Mouse (Mus musculus) hindlimb bud, embryonic 11.5 days (tissue): Measurements from ENCODE around the gene AA467197.
A peak's percentile ranks its signal among the peaks of the same experiment; 100 is the strongest.

Source experiments
- DNase-seq: peaks from one replicate; pipeline ENCODE4 v3.0.0-alpha.2; 2012; ENCODE audit warnings: low read depth, low spot score; ENCODE audit errors: extremely low spot score

Gene AA467197

DNA sequence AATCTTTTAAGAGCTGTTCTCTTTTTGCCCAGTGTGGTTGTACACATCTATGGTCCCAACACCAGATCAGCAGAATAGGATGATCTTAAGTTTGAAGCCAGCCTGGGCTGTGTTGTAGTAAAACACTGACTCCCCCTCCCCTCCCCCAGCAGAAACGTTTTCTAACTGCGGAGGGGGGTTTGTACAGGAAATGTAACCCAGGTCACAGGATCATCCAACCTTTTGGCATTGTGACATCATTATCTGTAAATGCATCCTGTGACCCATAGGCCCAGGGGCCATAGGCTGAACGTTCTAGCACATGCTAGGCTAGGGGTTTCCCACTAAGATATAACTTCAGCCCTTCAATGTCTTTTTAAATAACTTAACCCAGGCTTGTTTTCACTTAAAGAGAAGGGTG is at the start of gene AA467197:
Gene AA467197, plus strand, starts transcription at position 301 of the 400 bp plus-strand sequence.
- DNase-seq = no peak

DNA sequence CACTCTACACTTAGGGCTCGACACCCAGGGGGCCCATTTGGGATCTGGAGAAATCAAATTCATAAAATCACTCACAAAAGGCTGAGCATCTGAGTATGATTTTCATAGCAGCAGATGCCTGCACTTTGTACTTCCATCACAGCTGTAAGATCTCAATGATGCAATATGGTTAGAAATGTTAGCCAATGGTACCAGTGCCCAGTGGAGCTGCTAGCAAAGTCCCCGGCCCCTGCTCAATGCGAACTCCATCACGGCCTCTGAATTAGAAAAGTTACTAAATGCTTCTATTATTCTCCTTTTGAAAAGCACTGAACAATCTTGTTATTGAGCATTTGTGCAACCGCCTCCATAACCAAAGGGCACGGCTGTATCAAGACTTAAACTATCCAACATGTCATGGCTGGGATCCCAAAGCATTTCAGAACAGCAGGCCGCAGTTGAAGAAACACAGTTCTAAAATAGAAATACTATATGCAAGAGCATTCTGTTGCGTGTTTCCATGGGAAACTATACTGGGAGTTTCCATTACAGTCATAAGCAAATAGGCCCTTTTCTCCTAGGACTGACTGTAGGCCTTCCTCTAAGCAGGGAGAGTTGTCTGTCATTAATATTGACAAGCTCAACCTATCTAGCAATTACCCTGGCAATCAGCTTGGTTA is 48.8 kb upstream of the AA467197 start:
- no peak for DNase-seq

DNA sequence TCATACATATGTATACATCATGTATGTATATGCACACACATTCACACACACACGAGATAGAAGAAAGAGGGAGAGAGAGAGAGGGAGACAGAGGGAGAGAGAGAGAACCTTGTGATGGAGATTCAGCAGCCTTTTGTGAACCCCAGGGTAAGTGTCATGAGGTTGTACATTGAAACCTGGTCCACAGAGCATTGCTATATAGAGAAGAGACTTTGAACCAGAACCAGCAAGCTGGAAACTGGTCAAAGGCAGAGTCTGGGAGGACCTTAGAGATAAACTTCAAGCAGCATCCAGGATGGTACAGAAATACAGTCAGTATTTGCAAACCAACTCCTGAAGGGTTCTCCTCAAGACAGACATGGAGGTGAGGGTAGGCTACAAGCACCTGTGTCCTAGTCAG is 46.4 kb upstream of the AA467197 start:
- DNase-seq = no peak

DNA sequence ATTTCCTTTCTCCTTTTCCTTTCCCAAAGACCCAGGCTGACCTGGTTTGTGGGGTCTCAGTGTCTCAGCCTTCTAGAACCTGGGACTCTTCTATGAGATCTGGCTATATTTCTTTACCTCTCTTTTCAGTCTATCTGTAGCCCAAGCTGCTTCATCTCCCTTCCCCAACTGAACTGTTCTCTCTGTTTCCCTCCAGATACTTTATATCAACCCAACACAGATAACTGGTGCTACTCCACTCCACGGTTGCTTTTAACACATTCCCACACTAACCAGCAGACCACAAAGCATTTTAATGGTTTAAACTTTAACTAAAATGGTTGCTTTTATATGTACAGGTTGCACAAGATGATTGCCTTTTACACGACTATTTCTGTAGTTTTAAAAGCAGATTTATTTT is 45.6 kb upstream of the AA467197 start:
- DNase-seq = no peak

DNA sequence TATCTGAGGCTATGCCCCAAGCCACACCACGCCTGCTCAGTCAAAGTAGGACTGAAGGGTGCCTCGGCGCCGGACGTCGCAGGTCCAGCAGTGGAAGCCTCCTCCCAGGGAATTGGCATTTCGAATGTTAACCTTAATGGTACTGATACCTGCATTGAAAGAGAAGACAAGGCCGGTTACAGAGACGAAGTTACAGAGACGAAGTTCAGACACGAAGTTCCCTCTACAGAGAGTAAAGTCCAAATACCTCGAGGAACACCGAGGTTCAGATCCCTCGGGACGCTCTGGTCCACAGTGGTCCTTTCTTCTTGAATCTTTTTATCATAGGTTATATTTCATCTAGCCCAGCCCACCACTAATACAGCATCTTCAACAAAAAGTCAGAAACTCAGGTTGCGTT is 41.3 kb upstream of the AA467197 start:
- DNase-seq = no peak

DNA sequence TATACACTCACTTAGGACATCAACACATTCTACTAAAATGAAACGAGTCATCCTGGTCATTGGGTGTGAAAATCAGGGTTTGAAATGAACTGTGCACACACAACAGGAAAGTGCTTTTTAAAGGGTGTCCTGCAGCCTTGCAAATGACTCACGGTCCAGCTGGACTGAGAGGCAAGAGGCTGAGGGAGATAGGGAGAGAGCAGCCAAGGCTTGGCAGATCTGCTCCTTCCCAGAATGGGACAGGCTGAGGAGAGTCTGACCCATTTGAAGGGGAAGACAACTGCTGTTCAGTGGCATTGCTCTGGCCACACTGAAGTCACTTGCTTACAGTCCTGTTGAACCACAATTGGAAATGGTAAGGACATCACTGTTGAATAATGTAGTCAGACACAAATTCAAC is 37.0 kb upstream of the AA467197 start:
- DNase-seq = no peak

DNA sequence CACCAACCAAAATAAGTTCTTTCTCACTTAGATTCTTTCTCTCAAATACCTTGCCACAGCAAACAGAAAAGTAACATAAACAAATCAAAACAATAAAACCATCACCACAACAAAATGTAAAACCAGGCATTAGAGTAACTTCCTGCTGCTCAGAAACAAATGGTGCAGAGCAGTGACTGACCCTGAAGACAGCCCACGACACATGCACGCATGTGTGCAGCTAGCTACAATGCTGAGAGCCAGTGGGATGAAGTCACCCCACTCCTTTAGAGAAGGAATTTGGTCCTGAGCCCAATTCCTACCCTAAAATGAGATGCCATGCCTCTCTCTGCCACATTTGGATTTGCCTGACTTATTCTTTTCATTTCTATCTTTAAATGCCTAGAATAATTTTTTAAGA is 35.4 kb upstream of the AA467197 start:
- no peak for DNase-seq

DNA sequence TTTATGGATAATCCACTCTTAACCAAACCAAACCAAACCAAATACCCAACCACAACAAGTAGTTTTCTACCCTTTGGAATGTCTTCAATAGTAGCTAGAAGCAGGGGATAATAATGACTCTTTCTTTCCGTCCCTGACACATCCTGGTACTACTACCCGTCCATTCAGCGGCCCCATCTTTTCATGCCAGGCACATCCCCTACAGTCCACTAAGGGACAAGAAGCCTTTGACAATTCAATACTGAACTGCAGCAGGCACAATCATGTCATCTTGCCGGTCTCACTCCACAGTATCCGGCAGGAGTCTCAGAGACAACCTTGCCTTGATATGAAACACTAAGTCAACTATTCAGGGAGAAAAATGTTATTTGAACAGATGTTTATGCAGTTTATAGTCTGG is 31.0 kb upstream of the AA467197 start:
- DNase-seq = no peak

DNA sequence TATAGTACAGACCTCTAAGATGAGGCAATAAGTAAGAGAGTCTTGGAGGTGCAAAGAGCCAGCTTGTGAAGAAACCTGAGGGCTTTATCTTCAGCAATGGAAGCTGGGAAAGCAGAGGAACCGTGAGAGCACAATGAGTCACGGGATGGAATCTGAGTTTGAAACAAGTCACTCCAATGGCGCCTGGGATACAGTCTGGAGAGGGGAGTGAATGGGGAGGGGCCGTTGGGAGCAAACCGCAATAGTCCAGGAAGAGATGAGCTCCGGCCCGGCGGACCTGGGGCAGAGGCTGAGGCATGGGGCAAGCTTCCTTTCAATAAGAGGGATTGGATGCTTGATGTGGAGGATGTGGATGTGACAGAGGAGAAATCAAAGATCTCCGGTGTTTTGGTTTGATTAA is 28.0 kb upstream of the AA467197 start:
- no peak for DNase-seq

DNA sequence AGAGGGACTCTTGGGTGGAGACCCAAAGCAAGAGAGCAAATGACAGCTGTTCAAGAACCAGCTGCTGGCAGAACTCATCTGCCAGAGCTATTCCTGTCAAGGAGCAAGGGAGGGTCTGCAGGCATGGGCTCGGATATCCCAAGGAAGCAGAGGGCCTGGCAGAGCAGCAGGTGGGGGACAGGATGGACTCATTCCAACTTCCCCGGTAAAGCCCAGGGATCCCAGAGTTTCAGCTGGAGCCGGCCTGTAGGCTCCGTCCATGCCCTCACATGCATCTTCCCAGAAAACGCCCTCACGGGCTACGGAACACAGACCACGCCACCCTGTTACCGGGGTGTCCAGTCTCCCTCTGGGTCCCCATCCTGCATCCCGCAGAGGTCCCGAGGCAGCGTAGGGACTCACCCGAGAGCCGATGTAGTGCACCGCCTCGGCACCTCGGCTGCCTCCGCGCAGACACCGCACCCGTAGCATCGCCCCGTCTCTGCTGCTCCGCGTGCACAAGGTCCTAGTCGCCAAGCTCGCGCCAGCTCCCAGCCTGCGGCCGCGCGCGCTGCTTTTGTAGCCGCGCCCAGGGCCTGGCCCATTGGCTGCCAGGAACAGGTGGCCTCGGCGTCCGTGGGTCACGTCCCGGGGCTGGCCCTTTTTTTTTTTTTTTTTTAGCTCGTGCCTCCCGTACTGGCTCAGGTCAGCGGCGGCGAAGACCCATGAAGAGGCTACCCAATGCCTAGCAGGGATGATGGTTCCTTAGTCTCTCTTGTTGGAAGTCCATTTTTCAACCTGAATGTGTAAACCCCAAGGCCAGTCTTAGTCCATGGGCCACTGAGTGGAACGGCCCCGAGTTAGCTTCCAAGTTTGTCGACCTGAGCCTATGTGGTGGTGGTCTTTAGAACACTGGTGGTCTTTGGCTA is 25.8 kb upstream of the AA467197 start, which contains the start of gene Gatm:
Gene Gatm, minus strand, starts transcription at position 558 of the 908 bp plus-strand sequence.
- no peak for DNase-seq

DNA sequence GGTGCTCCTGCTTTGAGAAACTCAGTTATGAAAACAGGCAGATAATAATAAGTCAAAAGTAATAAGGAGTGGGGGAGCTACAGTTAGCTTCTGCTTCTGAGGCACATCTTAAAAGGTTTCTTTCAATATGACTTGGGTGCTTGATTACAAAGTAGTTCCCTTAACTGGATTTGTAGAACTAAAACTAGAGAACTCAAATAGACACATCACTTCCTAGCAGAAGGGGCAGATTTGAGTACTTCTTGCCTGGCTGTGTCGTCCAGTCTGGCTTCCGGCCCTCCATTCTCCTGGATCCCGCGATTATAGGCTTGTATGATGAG is 25.2 kb upstream of the AA467197 start:
- DNase-seq = no peak

DNA sequence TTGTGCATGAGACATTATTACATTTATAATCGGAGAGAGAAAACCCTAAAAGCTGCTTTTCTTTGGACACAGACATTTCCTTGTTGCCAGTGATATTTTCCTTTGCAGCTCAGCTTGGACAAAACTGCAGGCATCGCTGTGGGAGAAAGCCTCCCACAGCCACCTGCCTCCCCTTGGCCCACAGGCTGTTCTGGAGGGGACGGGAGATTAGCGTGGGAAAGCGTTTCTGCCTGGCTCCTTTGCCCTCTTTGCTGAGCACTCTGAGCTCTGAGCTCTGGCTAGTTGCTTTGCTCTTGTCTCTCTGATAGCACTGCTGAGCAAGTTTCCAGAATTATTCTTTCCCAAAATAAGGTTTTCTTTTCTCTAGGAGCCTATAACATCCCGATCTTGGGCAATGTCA is 20.5 kb upstream of the AA467197 start:
- no peak for DNase-seq

DNA sequence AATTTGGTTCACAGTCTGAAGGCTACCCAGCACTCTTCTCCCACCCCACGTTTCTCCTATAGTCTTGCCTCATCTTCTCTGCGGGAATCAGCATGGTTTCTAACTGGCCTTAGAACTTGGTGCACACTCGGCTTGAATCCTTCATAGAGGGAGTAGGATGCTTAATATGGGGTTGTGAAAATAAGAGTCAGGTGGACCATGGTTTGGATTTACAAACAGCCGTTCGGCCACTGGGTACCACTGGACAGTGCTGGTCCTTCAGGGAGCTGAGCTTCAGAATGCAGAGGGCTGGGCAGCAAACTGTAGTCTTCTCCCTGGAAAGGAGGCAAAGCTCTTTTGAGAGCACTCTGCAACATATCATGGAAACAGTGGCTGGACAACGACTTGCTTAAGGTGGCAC is 19.0 kb upstream of the AA467197 start:
- DNase-seq = no peak

DNA sequence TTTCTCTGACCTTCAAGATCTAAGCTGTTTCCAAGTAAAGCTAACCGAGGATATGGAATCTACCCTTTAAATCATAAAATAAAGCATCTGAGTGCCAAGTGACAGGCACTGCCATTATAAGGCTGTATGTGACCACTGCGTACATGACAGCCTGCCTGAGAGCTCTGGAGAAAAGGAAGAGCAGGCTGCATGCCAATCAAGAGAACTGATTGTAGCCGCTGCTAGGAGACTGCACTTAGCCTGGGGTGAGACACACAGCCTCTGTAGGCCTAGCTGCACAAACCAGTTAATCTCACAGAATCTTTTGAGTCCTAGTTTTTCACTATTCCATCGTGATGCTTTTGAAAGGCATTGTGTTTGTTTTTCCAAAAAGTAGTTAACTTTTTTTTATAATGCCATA is 18.1 kb upstream of the AA467197 start:
- no peak for DNase-seq

DNA sequence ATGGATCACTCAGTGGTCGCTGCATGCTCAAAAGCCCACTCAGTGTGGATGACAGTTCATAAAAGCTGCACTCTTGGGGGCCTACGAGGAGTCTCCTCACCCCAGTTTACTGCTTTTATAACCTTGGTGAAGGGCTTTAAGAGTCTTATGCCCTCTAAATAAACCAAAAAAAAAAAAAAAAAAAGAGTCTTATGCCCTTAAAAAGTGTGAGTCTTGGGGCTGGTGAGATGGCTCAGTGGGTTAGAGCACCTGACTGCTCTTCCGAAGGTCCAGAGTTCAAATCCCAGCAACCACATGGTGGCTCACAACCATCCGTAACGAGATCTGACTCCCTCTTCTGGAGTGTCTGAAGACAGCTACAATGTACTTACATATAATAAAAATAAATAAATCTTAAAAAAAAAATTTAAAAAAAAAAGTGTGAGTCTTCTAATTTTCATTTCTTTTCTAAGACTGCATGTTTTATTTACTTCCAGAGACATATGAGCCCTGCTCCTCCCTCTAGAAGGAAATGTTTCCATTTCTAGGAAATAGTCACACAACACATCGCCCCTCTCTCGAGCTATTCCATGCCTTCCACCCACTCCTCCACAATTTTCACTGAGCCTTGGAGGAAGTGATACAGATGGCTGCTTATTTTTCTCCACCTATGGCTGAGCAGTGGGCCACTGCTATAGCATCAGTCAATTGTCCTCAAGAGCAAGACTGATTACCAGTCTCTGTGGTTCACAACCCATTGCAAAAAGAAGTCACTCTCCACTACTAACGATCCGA is 15.3 kb upstream of the AA467197 start:
- no peak for DNase-seq

DNA sequence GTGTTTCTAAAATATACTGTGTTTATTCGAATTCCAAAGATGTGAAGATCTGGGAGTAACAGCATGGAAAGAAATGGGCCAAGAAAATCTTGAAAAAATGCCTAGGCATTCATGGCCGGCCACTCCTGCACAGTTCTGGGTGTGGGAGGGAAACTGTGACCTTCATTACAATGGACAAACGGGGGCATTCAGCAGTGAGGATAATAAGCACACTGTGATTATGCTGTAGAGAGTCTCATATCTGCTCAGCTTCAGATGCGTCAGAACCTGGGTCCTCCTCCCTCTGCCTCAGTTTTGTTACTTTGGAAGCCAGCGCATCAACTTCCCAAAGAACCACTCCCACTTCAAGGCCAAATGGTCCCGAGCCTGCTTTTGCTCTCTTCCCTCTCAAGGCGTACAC is 10.9 kb upstream of the AA467197 start:
- DNase-seq = no peak

DNA sequence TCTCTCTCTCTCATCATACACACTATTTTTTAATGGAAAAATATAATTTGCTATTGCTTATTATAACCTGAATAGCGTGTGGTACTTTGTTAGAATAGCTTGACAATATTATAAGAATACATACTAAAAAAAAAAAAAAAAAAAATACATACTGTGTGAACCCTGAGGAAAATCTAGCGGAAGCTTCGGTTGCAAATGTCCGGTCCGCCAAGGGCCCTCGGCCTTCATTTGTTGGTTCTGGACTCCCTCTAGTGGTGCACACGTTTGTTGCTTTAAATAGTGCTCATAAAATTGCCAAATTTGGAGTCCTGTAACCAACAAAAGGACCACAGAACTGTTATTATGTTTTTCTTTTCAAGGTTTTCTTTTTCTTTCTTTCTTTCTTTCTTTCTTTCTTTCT is 7.8 kb upstream of the AA467197 start:
- no peak for DNase-seq

DNA sequence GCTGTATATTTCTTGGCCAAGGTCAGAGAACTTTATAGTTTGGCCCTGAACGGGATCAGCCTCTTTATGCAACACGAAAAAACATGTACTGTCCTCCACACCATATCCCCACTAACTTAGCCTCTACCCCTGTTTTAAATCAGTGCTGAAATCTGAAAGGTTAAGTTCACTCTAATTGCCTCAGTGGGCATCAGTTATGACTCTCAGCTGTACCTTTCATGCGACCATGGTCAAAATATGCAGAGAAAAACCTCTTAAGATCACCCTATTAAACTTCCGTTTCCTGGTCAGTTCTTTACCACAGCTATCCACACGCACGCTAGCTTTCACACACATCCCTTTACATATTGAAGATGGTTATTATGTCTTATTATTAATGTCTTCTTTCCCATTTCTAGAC is 6.9 kb upstream of the AA467197 start:
- no peak for DNase-seq

DNA sequence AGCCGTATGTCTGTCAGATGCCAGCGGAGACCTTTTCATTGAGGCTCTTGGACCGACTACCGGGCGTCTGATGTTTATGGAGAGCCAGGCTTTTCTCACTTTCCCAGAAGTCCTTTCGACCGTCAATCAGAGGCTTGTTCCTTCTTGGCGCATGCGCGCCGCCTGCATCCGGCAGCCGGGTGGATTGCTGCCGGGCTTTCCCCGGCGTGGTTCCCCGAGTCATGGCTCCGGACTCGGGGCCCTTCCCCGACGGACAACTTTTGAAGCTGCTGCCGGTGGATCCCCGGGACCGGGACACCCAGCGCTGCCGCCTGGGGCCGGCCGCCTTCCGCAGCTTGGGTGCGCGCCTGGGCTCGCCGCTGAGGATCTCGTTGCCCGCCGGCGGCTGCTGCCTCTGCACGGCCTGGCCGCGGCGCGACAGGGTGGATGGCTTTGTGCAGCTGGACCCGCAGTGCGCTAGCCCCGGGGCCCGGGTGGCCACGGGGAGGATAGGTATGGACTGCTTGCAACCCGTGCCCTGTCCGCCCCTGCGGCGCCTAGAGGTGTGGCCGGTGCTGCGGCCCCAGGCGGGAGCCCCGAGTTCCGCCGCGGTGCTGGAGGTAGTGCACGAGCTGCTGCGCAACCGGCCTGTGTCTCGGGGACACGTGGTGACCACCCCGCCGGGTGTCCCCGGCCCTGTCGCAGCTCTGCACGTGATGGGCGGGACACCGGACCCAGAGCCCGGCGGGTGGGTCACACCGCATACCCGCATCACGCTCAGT is 6.1 kb upstream of the AA467197 start:
- DNase-seq = peak; percentile 62

DNA sequence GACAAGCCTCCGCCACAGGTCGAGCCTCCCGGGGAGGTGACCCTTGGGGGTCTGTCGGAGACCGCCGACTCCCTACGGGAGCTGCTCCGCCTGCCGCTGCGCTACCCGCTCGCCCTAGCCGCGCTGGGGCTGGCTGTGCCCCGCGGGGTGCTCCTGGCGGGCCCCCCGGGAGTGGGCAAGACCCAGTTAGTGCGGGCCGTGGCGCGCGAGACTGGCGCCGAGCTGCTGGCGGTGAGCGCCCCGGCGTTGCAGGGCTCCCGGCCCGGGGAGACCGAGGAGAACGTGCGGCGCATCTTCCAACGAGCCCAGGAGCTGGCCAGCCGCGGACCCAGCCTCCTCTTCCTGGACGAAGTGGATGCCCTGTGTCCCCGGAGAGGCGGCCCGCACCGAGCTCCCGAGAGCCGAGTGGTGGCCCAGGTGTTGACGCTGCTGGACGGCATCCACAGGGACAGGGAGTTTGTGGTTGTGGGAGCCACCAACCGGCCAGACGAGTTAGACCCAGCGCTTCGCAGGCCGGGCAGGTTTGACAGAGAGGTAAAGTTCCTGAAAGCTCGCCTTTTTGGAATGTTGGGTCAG is 5.5 kb upstream of the AA467197 start:
- DNase-seq = no peak

DNA sequence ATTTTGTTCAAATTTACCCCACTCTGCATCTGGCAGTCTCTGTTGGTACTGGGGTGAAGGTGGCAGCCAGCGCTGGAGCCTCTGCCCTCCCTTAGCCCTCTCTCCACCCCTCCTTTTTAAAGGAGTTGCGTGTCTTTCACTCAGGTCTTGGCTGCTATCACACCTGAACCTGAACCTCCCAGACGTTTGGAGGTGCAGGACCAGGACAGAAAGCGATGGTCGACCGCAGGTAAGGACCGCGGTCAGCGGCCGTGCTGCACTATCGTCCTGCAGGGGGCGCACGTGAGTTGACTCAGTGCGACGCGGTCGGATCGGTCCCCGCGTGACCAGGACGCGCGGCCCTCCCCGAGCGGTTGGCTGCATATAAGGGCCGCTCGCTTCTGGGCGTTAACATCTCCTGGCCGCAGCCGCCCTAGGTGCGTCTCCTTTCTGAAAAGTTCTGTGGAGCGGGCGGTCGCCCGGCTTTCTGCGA is 776 bp downstream of the AA467197 start:
- no peak for DNase-seq
